Mouse (Mus musculus) stomach, embryonic 14.5 days (tissue): ENCODE data around the gene Metrn. TPM values are rescaled to one million over a fixed set of nuclear protein-coding genes. Genes with fewer than 3 reads are reported as not detected.

ENCODE experiments used
- ATAC-seq: fragments of 200-750 bp; cut with Nextera tagmentation; 2 replicates; pipeline ENCODE4 v1.8.0; 2017; ENCODE audit warnings: low read depth, moderate TSS enrichment; ENCODE audit not compliant: insufficient number of reproducible peaks, insufficient read depth, low FRiP score
- H3K27ac ChIP-seq: fragments of 300-500 bp; sonication (generic); 2 replicates; pipeline ENCODE4 v1.5.1; 2014; ENCODE audit warnings: mild to moderate bottlenecking, low read length, moderate library complexity, mixed read lengths
- H3K27me3 ChIP-seq: fragments of 300-500 bp; sonication (generic); 2 replicates; pipeline ENCODE4 v1.6.1; 2014; ENCODE audit warnings: low read length, control low read depth, mixed read lengths; ENCODE audit not compliant: control insufficient read depth, insufficient read depth
- H3K36me3 ChIP-seq: fragments of 300-500 bp; sonication (generic); 2 replicates; pipeline ENCODE4 v1.6.1; 2014; ENCODE audit warnings: mild to moderate bottlenecking, control low read depth, low read length, moderate library complexity, mixed read lengths; ENCODE audit not compliant: control insufficient read depth, insufficient read depth
- H3K4me1 ChIP-seq: fragments of 300-500 bp; sonication (generic); 2 replicates; pipeline ENCODE4 v1.6.1; 2014; ENCODE audit warnings: low read length, control low read depth, mixed read lengths; ENCODE audit not compliant: control insufficient read depth, insufficient read depth
- H3K4me2 ChIP-seq: fragments of 300-500 bp; sonication (generic); replicated peaks from 2 replicates; pipeline ENCODE4 v1.6.1; 2014; ENCODE audit warnings: low read depth, low read length, control low read depth
- H3K4me3 ChIP-seq: fragments of 300-500 bp; sonication (generic); 2 replicates; pipeline ENCODE4 v1.5.1; 2014; ENCODE audit warnings: low read depth, low read length, control low read depth
- H3K9ac ChIP-seq: fragments of 300-500 bp; sonication (generic); replicated peaks from 2 replicates; pipeline ENCODE4 v1.6.1; 2014; ENCODE audit warnings: low read depth, mild to moderate bottlenecking, control low read depth, low read length, moderate library complexity, mixed read lengths
- H3K9me3 ChIP-seq: fragments of 300-500 bp; sonication (generic); 2 replicates; pipeline ENCODE4 v1.6.1; 2016; ENCODE audit warnings: low read depth, low read length, control low read depth; ENCODE audit not compliant: control insufficient read depth
- WGBS: fragments of 180-500 bp; shearing (Covaris S2); extraction: QIAGEN DNeasy Blood & Tissue Kit; methylation state at CpG from one replicate; pipeline ENCODE4 v1.1.7; 2014; 5-methylcytosine and 5-hydroxymethylcytosine counted together
- polyA plus RNA-seq: library from polyadenylated mRNA; unstranded; fragments of >200 nt; fragmentation: Nextera tagmentation; extraction: Ambion mirVana; gene quantifications from 2 replicates; pipeline ENCODE4 v1.2.1, GENCODE M21; 2014

Metrn gene
- polyA plus RNA-seq, 1 experiment from 2014 or later, result 8.7 TPM

GRCm38 (mm10) chr17:25777948-25778347, 19.0 kb downstream of the Metrn start:
- 91% methylated on average over 5 of the region's 5 CpGs for WGBS
- no peaks in the 10 kb centered on the region for H3K27me3 ChIP-seq
- ATAC-seq, result no peak

GRCm38 (mm10) chr17:25775318-25776062, 21.4 kb downstream of the Metrn start:
- no peak for ATAC-seq
- Histone ChIP-seq H3K9ac (no peak overlapping the region), H3K27ac (no peak overlapping the region), H3K4me2 (no peak overlapping the region), H3K27me3 (no peaks in the 10 kb centered on the region), H3K4me3 (no peak overlapping the region), H3K36me3 (peaks cover 3% of the 10 kb centered on the region; the same call in 1 of the 2 replicates), H3K9me3 (no peaks in the 10 kb centered on the region), H3K4me1 (no peaks in the 10 kb centered on the region; the same call in 1 of the 2 replicates)
- WGBS, result 83% methylated on average over 10 of the region's 10 CpGs

More at GRCm38 (mm10) chr17:25777948-25778347, 19.0 kb downstream of the Metrn start:
- peaks cover 23% of the 10 kb centered on the region for H3K36me3 ChIP-seq
- H3K9ac ChIP-seq, result no peak overlapping the region
- H3K4me2 ChIP-seq, result no peak overlapping the region
- no peak overlapping the region for H3K4me3 ChIP-seq
- H3K27ac ChIP-seq, result no peak overlapping the region
- no peaks in the 10 kb centered on the region for H3K9me3 ChIP-seq
- no peaks in the 10 kb centered on the region; the same call in 1 of the 2 replicates for H3K4me1 ChIP-seq

- H3K4me2 ChIP-seq, result peak within 1 kb of the TSS; percentile 73
- no peaks in the 10 kb centered on the region; the same call in 1 of the 2 replicates for H3K4me1 ChIP-seq
- H3K9me3 ChIP-seq, result no peaks in the 10 kb centered on the region
- H3K27me3 ChIP-seq, result no peaks in the 10 kb centered on the region
- under 1% methylated on average over 37 of the region's 37 CpGs for WGBS
- no peak within 1 kb of the TSS for H3K27ac ChIP-seq
- peak; percentile 86 for ATAC-seq
- peak within 1 kb of the TSS; percentile 50 for H3K9ac ChIP-seq
- no peaks in the 10 kb centered on the region; the same call in 1 of the 2 replicates for H3K36me3 ChIP-seq
- H3K4me3 ChIP-seq, result peak within 1 kb of the TSS; percentile 58
These were observed 23.3 kb downstream of the Metrn start, which contains the start of gene Narfl for GRCm38 (mm10) chr17:25773549-25774120. Gene Narfl (plus strand): TSS chr17:25773776.

- H3K36me3 ChIP-seq, result no peaks in the 10 kb centered on the region
- H3K4me3 ChIP-seq, result no peak overlapping the region
- no peak for ATAC-seq
- WGBS, result 55% methylated on average over 9 of the region's 9 CpGs
- no peaks in the 10 kb centered on the region for H3K9me3 ChIP-seq
- no peak overlapping the region for H3K9ac ChIP-seq
- no peaks in the 10 kb centered on the region; the same call in 1 of the 2 replicates for H3K4me1 ChIP-seq
- no peaks in the 10 kb centered on the region for H3K27me3 ChIP-seq
- no peak overlapping the region for H3K27ac ChIP-seq
- no peak overlapping the region for H3K4me2 ChIP-seq
These were observed 27.6 kb downstream of the Metrn start for GRCm38 (mm10) chr17:25769331-25769730.

- no peak for ATAC-seq
- H3K9ac ChIP-seq, result no peak overlapping the region
- WGBS, result 68% methylated on average over 5 of the region's 5 CpGs
- no peaks in the 10 kb centered on the region for H3K9me3 ChIP-seq
- H3K4me2 ChIP-seq, result no peak overlapping the region
- no peaks in the 10 kb centered on the region for H3K27me3 ChIP-seq
- no peak overlapping the region for H3K27ac ChIP-seq
- no peaks in the 10 kb centered on the region for H3K36me3 ChIP-seq
- no peaks in the 10 kb centered on the region for H3K4me1 ChIP-seq
- H3K4me3 ChIP-seq, result no peak overlapping the region
These were observed 31.1 kb downstream of the Metrn start for GRCm38 (mm10) chr17:25765886-25766285.

GRCm38 (mm10) chr17:25762591-25762990, 34.3 kb downstream of the Metrn start:
- H3K27ac ChIP-seq, result no peak overlapping the region
- no peak for ATAC-seq
- no peaks in the 10 kb centered on the region for H3K27me3 ChIP-seq
- H3K9ac ChIP-seq, result no peak overlapping the region
- H3K4me2 ChIP-seq, result no peak overlapping the region
- H3K36me3 ChIP-seq, result no peaks in the 10 kb centered on the region
- 30% methylated on average over 3 of the region's 3 CpGs for WGBS
- no peaks in the 10 kb centered on the region for H3K9me3 ChIP-seq
- no peak overlapping the region for H3K4me3 ChIP-seq
- H3K4me1 ChIP-seq, result no peaks in the 10 kb centered on the region

GRCm38 (mm10) chr17:25761561-25761970, 35.4 kb downstream of the Metrn start:
- 43% methylated on average over 4 of the region's 4 CpGs for WGBS
- H3K4me3 ChIP-seq, result no peak overlapping the region
- H3K27me3 ChIP-seq, result no peaks in the 10 kb centered on the region
- H3K9me3 ChIP-seq, result no peaks in the 10 kb centered on the region
- H3K27ac ChIP-seq, result no peak overlapping the region
- H3K36me3 ChIP-seq, result no peaks in the 10 kb centered on the region
- no peak overlapping the region for H3K9ac ChIP-seq
- no peak for ATAC-seq
- H3K4me2 ChIP-seq, result no peak overlapping the region
- H3K4me1 ChIP-seq, result peaks cover 2% of the 10 kb centered on the region; the same call in 1 of the 2 replicates

- Histone ChIP-seq H3K9ac (no peak overlapping the region), H3K36me3 (no peaks in the 10 kb centered on the region), H3K4me2 (no peak overlapping the region), H3K9me3 (no peaks in the 10 kb centered on the region), H3K27me3 (no peaks in the 10 kb centered on the region), H3K4me1 (peaks cover 14% of the 10 kb centered on the region; the same call in 1 of the 2 replicates), H3K27ac (no peak overlapping the region), H3K4me3 (no peak overlapping the region)
- ATAC-seq, result no peak
- WGBS, result 68% methylated on average over 8 of the region's 8 CpGs
These were observed 36.8 kb downstream of the Metrn start for GRCm38 (mm10) chr17:25760148-25760547.
